ENCODE assay signal across 9 mouse cellular contexts in genomic region chr8:113920306-113920705, GRCm38 (mm10).
"Had no signal": no experiment of that assay in that cellular context is flagged by ENCODE, and none has a peak within 500 bp of the region (broad histone marks: within the 10 kb centered on the region; RNA-seq: fewer than 3 reads in every experiment).

No protein-coding gene starts in this region.

- DNase-seq: kidney, adult 2 months; kidney, postnatal 25 days; lung, adult 2 months; lung, postnatal 36 days; retina, postnatal 1 day; right cerebral cortex, postnatal 4 days; spleen, adult 18-20 months; thymus, adult 2 months; thymus, postnatal 25 days had no signal
